Mouse (Mus musculus): ENCODE results near the gene Mettl7a3.
A peak's percentile ranks its signal among the peaks of the same experiment; 100 is the strongest.
"Not testable (repeated sequence)": the region's sequence is repeated elsewhere in the genome, so short reads cannot be mapped to it uniquely, and the experiment has no call there.

Gene Mettl7a3

GRCm38 (mm10) chr15:100330739-100331138, 4.0 kb upstream of the Mettl7a3 start:
- no peak for DNase-seq

GRCm38 (mm10) chr15:100332077-100332961, 2.4 kb upstream of the Mettl7a3 start:
- not testable (repeated sequence) for DNase-seq

GRCm38 (mm10) chr15:100337328-100337727, 2.6 kb downstream of the Mettl7a3 start:
- DNase-seq: not testable (repeated sequence)

- DNase-seq: peak; percentile 61 to 84
Measured at GRCm38 (mm10) chr15:100337847-100338246, 3.1 kb downstream of the Mettl7a3 start.

- peak in 1 of 2 experiments; percentile 55 for DNase-seq
Measured at GRCm38 (mm10) chr15:100341314-100341980, 6.7 kb downstream of the Mettl7a3 start.

DNA sequence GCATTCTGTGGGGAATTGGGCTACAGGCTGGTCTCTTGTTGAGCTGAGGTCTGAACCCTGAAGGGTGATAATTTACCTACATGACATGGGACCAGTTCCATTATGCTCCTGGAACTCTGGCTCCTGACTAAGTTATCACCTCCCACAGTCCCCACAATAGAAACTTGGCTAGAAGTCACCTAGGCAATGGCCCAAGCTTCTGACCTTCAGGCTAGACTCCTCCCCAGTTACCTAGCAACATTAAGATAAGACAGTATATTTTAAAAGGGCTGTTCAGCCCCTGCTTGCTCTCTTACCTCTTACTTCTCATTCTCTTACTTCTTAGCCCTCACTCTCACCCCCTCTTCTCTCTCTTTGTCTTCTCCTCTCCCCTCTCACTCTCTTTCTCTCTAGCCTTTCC, 10.8 kb downstream of the Mettl7a3 start:
- DNase-seq: peak in 1 of 2 experiments; percentile 72

- DNase-seq: peak; percentile 70 to 78
Measured at GRCm38 (mm10) chr15:100346761-100347160, 12.0 kb downstream of the Mettl7a3 start.

DNA sequence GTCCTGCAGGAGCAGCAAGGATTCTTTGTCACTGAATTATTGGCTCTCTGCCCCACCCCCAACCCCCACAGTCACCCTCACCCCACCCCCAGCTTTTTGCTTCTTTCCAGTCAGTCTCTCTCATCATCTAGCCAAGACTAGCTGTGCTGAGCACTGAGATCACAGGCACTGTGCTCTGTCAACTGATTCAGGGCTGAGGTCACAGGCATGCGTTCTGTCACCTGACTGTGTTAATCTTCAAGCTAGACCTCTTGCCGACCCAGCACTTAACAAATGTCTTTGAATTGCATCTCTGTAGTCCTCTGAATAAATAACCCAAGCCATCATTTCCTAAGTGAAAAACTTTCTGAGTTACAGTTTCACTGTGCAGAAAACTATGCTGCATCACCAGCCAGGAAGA, 14.8 kb downstream of the Mettl7a3 start:
- peak; percentile 83 to 89 for DNase-seq

DNA sequence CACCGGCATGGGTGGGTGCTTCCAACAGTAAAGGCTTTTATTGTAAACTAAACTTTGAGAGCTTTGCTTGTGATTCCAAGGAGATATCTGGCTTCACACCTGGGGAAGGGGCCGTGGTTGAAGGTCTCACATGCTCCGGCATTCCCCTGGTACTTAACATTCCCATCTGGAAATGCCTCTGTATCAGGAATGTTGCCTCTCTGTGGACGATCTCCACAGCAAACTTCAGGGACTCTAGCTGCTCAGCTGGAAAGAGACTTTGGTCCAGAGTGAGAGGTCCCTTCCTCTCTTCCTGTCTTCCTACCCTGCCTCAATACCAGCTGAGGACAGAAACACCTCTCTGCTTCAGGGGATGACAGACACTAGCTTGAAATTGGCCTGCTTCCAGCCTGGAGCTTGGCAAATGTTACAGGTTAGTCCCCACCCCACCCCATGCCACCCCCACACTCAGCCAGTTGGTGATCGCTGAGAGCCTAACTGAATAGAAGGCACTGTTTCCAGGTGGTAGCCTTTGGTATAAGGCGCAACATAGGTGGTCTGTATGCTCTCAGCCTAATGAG, 16.9 kb downstream of the Mettl7a3 start:
- DNase-seq: no peak

DNA sequence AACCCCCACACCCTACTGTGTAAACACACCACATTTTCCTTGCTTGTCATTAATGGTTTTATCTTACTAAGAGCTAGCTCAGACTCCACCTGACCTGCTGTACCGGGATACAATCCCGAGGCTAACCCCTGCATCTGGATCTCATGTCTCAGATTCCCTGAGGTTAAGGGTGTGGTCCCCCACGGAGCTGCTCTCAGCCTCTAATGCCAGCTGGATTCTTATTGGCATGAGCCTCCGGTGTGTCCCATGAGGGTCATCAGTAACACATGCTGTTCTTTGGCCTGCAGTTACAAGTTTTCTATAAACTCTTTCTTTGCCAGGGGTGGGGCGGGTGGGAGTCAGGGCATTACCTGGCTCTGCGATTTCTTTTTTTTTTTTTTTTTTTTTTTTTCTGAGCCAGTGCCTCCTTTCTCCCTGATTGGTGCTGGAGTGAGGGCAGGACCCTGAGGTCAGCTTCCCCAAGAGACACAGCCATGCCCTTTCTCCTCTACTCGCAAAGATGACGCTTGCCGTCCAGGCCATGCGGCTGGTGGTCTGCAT, 18.1 kb downstream of the Mettl7a3 start, which contains the start of the genes Methig1 and Mettl7a2:
Gene Methig1 (plus strand): TSS at position 439 of the 540 bp plus-strand sequence.
Gene Mettl7a2 (plus strand): TSS at position 490 of the 540 bp plus-strand sequence.
- no peak for DNase-seq

- DNase-seq: not testable (repeated sequence)
Measured at GRCm38 (mm10) chr15:100353399-100353798, 18.7 kb downstream of the Mettl7a3 start.

- DNase-seq: no peak
Measured at GRCm38 (mm10) chr15:100355876-100356275, 21.1 kb downstream of the Mettl7a3 start.

DNA sequence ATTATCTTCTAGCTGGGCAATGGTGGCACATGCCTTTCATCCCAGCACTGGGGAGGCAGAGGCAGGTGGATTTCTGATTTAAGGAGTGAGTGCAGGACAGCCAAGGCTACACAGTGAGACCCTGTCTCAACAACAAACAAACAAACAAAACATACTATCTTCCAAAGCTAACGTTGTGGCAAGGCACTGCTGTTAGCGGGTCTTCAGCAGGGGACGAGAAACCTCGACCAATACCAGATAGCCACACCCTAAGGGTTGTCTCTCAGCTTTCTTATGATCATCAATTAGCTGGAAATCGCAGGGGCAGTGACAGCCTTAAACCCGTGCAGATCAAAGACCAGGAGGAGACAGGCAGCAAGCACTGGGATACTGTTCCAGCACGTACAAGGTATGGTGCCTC, 29.5 kb downstream of the Mettl7a3 start, which contains the start of gene Higd1c:
Gene Higd1c (plus strand): TSS at position 301 of the 400 bp plus-strand sequence.
- DNase-seq: no peak

GRCm38 (mm10) chr15:100365967-100366366, 31.2 kb downstream of the Mettl7a3 start:
- not testable (repeated sequence) for DNase-seq

- DNase-seq: no peak
Measured at GRCm38 (mm10) chr15:100367119-100367518, 32.4 kb downstream of the Mettl7a3 start.

- DNase-seq: peak; percentile 52 to 81
Measured at GRCm38 (mm10) chr15:100375066-100375465, 40.3 kb downstream of the Mettl7a3 start.

GRCm38 (mm10) chr15:100377847-100378505, 43.2 kb downstream of the Mettl7a3 start:
- not testable (repeated sequence) for DNase-seq

DNA sequence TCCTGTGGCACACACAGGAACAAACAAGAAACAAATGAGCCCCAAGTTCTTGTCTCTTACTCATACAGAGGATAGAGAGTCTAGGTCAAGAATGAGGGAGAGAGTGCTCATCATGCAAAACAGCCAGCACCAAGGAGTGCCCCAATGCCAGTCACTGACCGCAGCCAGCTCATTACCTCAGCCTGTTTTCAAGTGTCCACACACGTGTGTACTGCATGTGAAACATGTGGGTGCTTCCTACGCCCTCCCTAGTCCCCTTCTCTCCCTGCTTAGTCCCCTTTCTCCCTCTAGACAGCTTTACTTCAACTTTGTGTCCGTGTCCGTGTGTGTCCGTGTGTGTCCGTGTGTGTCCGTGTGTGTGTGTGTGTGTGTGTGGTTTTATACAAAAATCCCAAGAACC, 44.9 kb downstream of the Mettl7a3 start:
- DNase-seq: no peak

GRCm38 (mm10) chr15:100380104-100380503, 45.4 kb downstream of the Mettl7a3 start:
- no peak for DNase-seq

- no peak for DNase-seq
Measured at GRCm38 (mm10) chr15:100385705-100386104, 51.0 kb downstream of the Mettl7a3 start.

DNA sequence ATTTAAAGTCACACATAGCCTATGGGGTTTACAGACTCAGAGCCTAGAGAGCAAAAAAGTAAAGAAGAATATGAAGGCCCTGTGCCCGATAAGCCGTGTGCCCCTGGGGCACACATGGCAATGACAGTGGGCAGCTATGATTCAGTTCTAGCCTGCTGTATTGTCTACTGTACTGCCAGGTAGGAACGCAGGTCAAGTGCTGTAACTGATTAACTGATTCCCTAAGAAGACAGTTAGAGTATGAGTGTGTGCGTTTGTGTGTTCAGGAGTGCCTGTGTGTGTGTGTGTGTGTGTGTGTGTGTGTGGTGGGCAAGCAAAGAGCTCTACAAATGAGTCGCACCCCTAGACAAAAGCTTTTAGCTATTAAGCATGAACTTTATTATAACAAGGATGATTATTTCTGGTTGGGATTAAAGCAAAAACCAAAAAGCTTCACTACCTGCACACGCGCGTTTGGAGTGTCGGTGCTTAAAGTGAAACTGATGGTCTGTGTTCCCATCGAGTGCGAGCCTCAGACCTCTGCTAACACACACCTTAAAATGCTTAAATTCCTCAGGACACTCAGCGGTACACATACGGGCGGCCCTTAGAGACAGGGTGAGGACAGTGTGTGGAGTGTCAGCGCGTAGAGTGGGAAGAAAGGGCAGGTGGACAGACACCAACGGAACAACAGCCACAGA, 53.0 kb downstream of the Mettl7a3 start:
- DNase-seq: no peak
